Mouse (Mus musculus): ENCODE results near the gene Gm10638. TPM values are rescaled to one million over a fixed set of nuclear protein-coding genes. Genes with fewer than 3 reads are reported as not detected.

Gm10638 gene
- total and polyA plus RNA-seq, 3 experiments, result 0.23 to 0.52 TPM; not detected in 1

DNA sequence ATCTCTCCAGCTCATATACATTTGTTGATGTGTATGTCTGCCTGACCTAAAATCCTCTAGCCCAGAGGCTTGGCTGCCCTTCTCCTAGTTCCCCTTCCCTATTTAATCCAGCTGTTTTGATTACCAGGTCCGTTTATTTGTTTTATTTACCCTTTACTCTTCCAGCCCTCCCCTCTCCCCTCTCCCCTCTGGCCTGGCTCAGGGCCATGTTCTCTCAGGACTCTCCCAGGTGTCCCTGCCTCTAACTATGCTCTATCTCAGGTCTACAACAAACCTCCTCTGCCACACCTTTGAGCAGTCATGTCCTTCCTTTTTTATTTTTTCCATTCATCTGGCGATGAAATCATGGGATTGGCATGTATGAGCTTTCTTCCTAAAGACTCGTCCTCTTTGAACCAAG is 15.2 kb upstream of the Gm10638 start:
- Histone ChIP-seq H3K4me1 (ENCODE audit: control insufficient read depth in 1 of 2, insufficient read depth in 2 of 2, low read length in 2 of 2) (peaks cover 4 to 7% of the 10 kb centered on the region in 2 experiments; a peak in 3 of 4 replicates), H3K9ac (ENCODE audit: control insufficient read depth, low read depth, low read length, poor library complexity, severe bottlenecking) (no peak overlapping the region), H3K79me2 (ENCODE audit: control insufficient read depth, insufficient read depth, low read length, poor library complexity) (peaks cover 37% of the 10 kb centered on the region), H3K9me3 (replicated peaks; ENCODE audit: insufficient read depth, low read length) (no peaks in the 10 kb centered on the region), H3K36me3 (ENCODE audit: control insufficient read depth in 1 of 2, insufficient read depth in 2 of 2, low read length in 2 of 2) (peaks cover 5 to 8% of the 10 kb centered on the region in 2 experiments), H3K27me3 (ENCODE audit: control insufficient read depth in 1 of 2, insufficient read depth in 2 of 2, low read length in 2 of 2) (no peaks in the 10 kb centered on the region), H3K27ac (ENCODE audit: control insufficient read depth, low read depth, low read length) (no peak overlapping the region), H3K4me3 (ENCODE audit: control insufficient read depth in 1 of 2, insufficient read depth in 1 of 2, low read depth in 2 of 2, low read length in 2 of 2) (no peak overlapping the region)
- TF ChIP-seq ELF1 (IDR thresholded peaks at IDR 0.05; ENCODE audit: low read depth, low read length) (no peak), TBP (IDR thresholded peaks at IDR 0.05; ENCODE audit: low read depth, low read length) (no peak), HCFC1 (IDR thresholded peaks at IDR 0.05; ENCODE audit: low read depth, low read length) (no peak)
- no peak for DNase-seq (ENCODE audit: low read depth, low spot score)

DNA sequence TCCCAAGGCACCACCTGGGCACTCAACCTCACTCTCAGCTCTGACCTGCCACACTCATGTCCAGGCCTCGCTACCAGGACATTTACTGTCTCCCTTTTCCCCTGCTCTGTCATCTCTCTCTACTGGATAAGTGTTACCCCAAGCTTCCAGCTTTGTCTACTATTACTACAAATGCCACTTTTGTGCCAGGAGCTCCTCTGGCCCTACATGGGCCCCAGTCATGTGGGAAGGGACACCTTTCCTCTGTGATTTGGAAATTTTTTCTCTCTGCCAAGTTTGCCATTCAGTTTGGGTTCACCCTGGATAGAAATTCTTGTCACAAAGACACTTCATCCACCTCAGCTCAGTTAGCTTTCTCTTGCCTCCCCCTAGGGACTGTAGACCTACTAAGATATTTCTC is 14.6 kb upstream of the Gm10638 start:
- H3K4me3 ChIP-seq (ENCODE audit: control insufficient read depth in 1 of 2, insufficient read depth in 1 of 2, low read depth in 2 of 2, low read length in 2 of 2), result no peak overlapping the region
- H3K27ac ChIP-seq (ENCODE audit: control insufficient read depth, low read depth, low read length), result no peak overlapping the region
- H3K4me1 ChIP-seq (ENCODE audit: control insufficient read depth in 1 of 2, insufficient read depth in 2 of 2, low read length in 2 of 2), result peaks cover 7 to 9% of the 10 kb centered on the region in 2 experiments; a peak in 3 of 4 replicates
- no peaks in the 10 kb centered on the region for H3K27me3 ChIP-seq (ENCODE audit: control insufficient read depth in 1 of 2, insufficient read depth in 2 of 2, low read length in 2 of 2)
- peaks cover 5 to 13% of the 10 kb centered on the region in 2 experiments for H3K36me3 ChIP-seq (ENCODE audit: control insufficient read depth in 1 of 2, insufficient read depth in 2 of 2, low read length in 2 of 2)
- DNase-seq (ENCODE audit: low read depth, low spot score), result no peak
- H3K79me2 ChIP-seq (ENCODE audit: control insufficient read depth, insufficient read depth, low read length, poor library complexity), result peaks cover 40% of the 10 kb centered on the region
- H3K9me3 ChIP-seq (replicated peaks; ENCODE audit: insufficient read depth, low read length), result no peaks in the 10 kb centered on the region
- H3K9ac ChIP-seq (ENCODE audit: control insufficient read depth, low read depth, low read length, poor library complexity, severe bottlenecking), result no peak overlapping the region
- no peak for TF ChIP-seq TCF12 (IDR thresholded peaks at IDR 0.05; ENCODE audit: low read depth, low read length)
- no peak for TF ChIP-seq ETS1 (IDR thresholded peaks at IDR 0.05; ENCODE audit: low read depth, low read length)
- no peak for TF ChIP-seq ZNF384 (IDR thresholded peaks at IDR 0.05; ENCODE audit: low read depth, low read length)
- no peak for TF ChIP-seq CTCF (IDR thresholded peaks at IDR 0.05 in 2 of 3, conservative IDR thresholded peaks at IDR 0.05 in 1 of 3; ENCODE audit: control insufficient read depth in 1 of 3, insufficient read depth in 1 of 3, low read depth in 2 of 3, low read length in 3 of 3, poor library complexity in 1 of 3, severe bottlenecking in 1 of 3)
- TF ChIP-seq RCOR1 (IDR thresholded peaks at IDR 0.05; ENCODE audit: low read depth, low read length), result no peak
- no peak for TF ChIP-seq POLR2AphosphoS5 (IDR thresholded peaks at IDR 0.05; ENCODE audit: borderline replicate concordance, low read depth, low read length)
- no peak for TF ChIP-seq ELF1 (IDR thresholded peaks at IDR 0.05; ENCODE audit: low read depth, low read length)
- no peak for TF ChIP-seq HCFC1 (IDR thresholded peaks at IDR 0.05; ENCODE audit: low read depth, low read length)

DNA sequence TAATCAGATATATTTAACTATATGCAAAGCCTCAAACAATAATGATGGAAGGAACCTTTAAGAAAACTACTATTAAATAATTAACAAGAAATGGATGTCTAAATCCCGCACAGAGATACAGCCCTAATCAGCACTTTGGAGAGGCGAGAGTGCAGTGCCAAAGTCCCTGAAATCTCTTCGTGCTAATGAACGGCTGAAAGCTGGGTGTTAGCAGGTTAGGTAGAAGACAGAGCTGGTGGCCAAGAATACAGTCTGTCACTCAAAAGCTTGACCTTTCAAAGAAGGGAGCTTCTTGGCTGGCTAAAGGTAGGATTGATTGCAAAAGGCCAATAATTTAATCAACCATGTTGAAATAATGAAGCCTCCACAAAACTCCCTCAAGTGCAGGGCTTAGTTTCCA is 11.3 kb upstream of the Gm10638 start:
- no peak overlapping the region for H3K9ac ChIP-seq (ENCODE audit: control insufficient read depth, low read depth, low read length, poor library complexity, severe bottlenecking)
- H3K4me3 ChIP-seq (ENCODE audit: control insufficient read depth in 1 of 2, insufficient read depth in 1 of 2, low read depth in 2 of 2, low read length in 2 of 2), result no peak overlapping the region
- no peak overlapping the region for H3K27ac ChIP-seq (ENCODE audit: control insufficient read depth, low read depth, low read length)
- no peak for TF ChIP-seq UBTF (IDR thresholded peaks at IDR 0.05; ENCODE audit: borderline replicate concordance, insufficient read depth, low read depth, low read length)
- no peak for TF ChIP-seq RCOR1 (IDR thresholded peaks at IDR 0.05; ENCODE audit: low read depth, low read length)
- no peak for TF ChIP-seq CHD2 (IDR thresholded peaks at IDR 0.05; ENCODE audit: low read length)
- TF ChIP-seq TAL1 (IDR thresholded peaks at IDR 0.05; ENCODE audit: low read length), result no peak
- TF ChIP-seq NRF1 (IDR thresholded peaks at IDR 0.05; ENCODE audit: insufficient read depth, low read depth, low read length, poor library complexity, severe bottlenecking), result no peak
- no peak for TF ChIP-seq BHLHE40 (IDR thresholded peaks at IDR 0.05; ENCODE audit: borderline replicate concordance, low read depth, low read length)
- no peak for TF ChIP-seq HCFC1 (IDR thresholded peaks at IDR 0.05; ENCODE audit: low read depth, low read length)
- no peak for TF ChIP-seq TBP (IDR thresholded peaks at IDR 0.05; ENCODE audit: low read depth, low read length)
- no peak for TF ChIP-seq ZNF384 (IDR thresholded peaks at IDR 0.05; ENCODE audit: low read depth, low read length)
- no peak for TF ChIP-seq MYB (IDR thresholded peaks at IDR 0.05; ENCODE audit: low read depth, low read length)
- TF ChIP-seq EP300 (IDR thresholded peaks at IDR 0.05; ENCODE audit: low read depth in 1 of 2, low read length in 2 of 2), result no peak
- TF ChIP-seq MYC (IDR thresholded peaks at IDR 0.05; ENCODE audit: low read depth, low read length), result no peak
- TF ChIP-seq MAFK (IDR thresholded peaks at IDR 0.05; ENCODE audit: borderline replicate concordance, low read depth, low read length), result no peak
- TF ChIP-seq SMC3 (IDR thresholded peaks at IDR 0.05; ENCODE audit: low read depth, low read length), result no peak
- TF ChIP-seq POLR2A (IDR thresholded peaks at IDR 0.05; ENCODE audit: control insufficient read depth in 1 of 2, insufficient read depth in 1 of 2, low read depth in 1 of 2, low read length in 2 of 2, poor library complexity in 1 of 2), result no peak
- TF ChIP-seq MEF2A (IDR thresholded peaks at IDR 0.05; ENCODE audit: extremely low read depth, insufficient replicate concordance, low read depth, low read length, poor library complexity, severe bottlenecking), result no peak
- no peak for TF ChIP-seq MAX (IDR thresholded peaks at IDR 0.05; ENCODE audit: low read length)
- TF ChIP-seq POLR2AphosphoS2 (IDR thresholded peaks at IDR 0.05; ENCODE audit: low read length), result no peak
- no peaks in the 10 kb centered on the region for H3K9me3 ChIP-seq (replicated peaks; ENCODE audit: insufficient read depth, low read length)
- H3K4me1 ChIP-seq (ENCODE audit: control insufficient read depth in 1 of 2, insufficient read depth in 2 of 2, low read length in 2 of 2), result peaks cover 11 to 17% of the 10 kb centered on the region in 2 experiments
- peaks cover 0 to 23% of the 10 kb centered on the region in 2 experiments; a peak in 2 of 4 replicates for H3K36me3 ChIP-seq (ENCODE audit: control insufficient read depth in 1 of 2, insufficient read depth in 2 of 2, low read length in 2 of 2)
- no peak for DNase-seq (ENCODE audit: low read depth, low spot score)
- peaks cover 51% of the 10 kb centered on the region for H3K79me2 ChIP-seq (ENCODE audit: control insufficient read depth, insufficient read depth, low read length, poor library complexity)
- H3K27me3 ChIP-seq (ENCODE audit: control insufficient read depth in 1 of 2, insufficient read depth in 2 of 2, low read length in 2 of 2), result no peaks in the 10 kb centered on the region
